ENCODE assay signal across 8 mouse cellular contexts in the genomic region with DNA sequence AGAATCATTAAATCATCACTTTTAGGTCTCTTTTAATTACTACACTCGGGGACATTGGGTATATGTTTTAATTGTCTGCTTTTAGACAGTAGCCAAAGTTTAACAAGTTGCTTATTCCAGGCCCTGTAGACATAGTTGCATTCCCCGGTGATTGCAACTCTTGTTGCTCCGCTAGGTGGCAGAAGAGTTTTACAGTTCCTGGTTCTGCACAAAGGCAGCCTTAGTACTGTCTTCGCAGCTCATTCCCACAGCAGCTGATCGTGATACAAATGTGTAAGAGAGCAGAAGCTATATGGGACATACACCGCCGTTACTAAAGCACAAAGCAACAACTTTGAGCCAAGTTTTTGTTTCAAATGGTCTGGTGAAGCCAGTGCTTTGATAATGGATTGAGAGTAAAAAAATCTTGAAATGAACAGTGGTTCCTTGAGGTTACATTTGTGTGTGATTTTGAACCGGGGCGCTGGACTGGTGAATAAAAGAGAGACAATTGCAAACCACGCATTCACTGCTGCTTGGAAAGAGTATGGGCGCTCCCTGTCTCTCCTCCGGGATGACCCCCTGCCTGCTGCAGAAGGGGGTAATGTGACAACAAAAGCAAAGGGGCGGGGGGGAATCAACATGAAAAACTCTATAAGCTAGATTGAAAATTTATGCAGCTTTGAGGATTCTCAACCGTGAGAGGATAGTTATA.
DNase-seq lines count a peak whose midpoint lies in the region; ATAC-seq lines count a peak whose summit lies in the region.

No protein-coding gene starts in this region.

- 9% methylated on average over 14 of the region's 14 CpGs for WGBS in hindbrain, embryonic 15.5 days

- no peaks in the 10 kb centered on the region for H3K36me3 ChIP-seq in hindbrain, embryonic 15.5 days

- H3K4me1 ChIP-seq in hindbrain, embryonic 15.5 days (replicated peaks), result peaks cover 12% of the 10 kb centered on the region

- peak; percentile 87 for ATAC-seq in hindbrain, embryonic 15.5 days (ENCODE audit: low FRiP score, low read depth)

- H3K4me3 ChIP-seq in hindbrain, embryonic 15.5 days, result peak overlapping the region; percentile 26

- H3K4me2 ChIP-seq in hindbrain, embryonic 15.5 days, result peak overlapping the region; percentile 54

- no peaks in the 10 kb centered on the region for H3K9me3 ChIP-seq in hindbrain, embryonic 15.5 days

- peak overlapping the region; percentile 78 for H3K27ac ChIP-seq in hindbrain, embryonic 15.5 days (replicated peaks)

- DNase-seq in NIH3T3 (ENCODE audit: low read depth), result peak; percentile 64
- peak; percentile 55 for DNase-seq in cerebellum, adult 8-10 months
- peak; percentile 80 for DNase-seq in forelimb bud, embryonic 11.5 days (ENCODE audit: low read depth, low spot score)
- peak; percentile 87 to 93 for DNase-seq in layer of hippocampus, postnatal 14 days (ENCODE audit: low spot score in 2 of 2)
- DNase-seq in lung, postnatal 36 days, result peak; percentile 67
- peak; percentile 81 for DNase-seq in right cerebral cortex, postnatal 25 days
- no peak for DNase-seq in spleen, postnatal 14 days (ENCODE audit: low spot score in 2 of 2)

- peak overlapping the region; percentile 32; the same call in 1 of the 2 replicates for H3K9ac ChIP-seq in hindbrain, embryonic 15.5 days

- H3K27me3 ChIP-seq in hindbrain, embryonic 15.5 days, result no peaks in the 10 kb centered on the region

Comparison
In these comparisons a context has a peak if more than half of its experiments do, and no peak if none do; other contexts are left out.
1. DNase-seq: peak in NIH3T3 (single experiment), cerebellum, adult 8-10 months (single experiment), forelimb bud, embryonic 11.5 days (single experiment), layer of hippocampus, postnatal 14 days (2 of 2), lung, postnatal 36 days (single experiment) and right cerebral cortex, postnatal 25 days (single experiment); none in spleen, postnatal 14 days (0 of 2).